Comparison of ENCODE assay signal across 12 mouse cellular contexts in genomic region chr5:113122326-113123054, GRCm38 (mm10). TPM values are rescaled to one million over a fixed set of nuclear protein-coding genes. Genes with fewer than 3 reads are reported as not detected.
DNase-seq lines count a peak whose midpoint lies in the region; ATAC-seq and TF ChIP-seq lines count a peak whose summit lies in the region.
"Had no signal": no experiment of that assay in that cellular context is flagged by ENCODE, and none has a peak within 500 bp of the region (broad histone marks: within the 10 kb centered on the region; RNA-seq: fewer than 3 reads in every experiment).

No protein-coding gene starts in this region.

- intact Hi-C loops in heart, adult 2 months (cut with DNase I): no loop called here
- intact Hi-C loops in heart, postnatal 36 days (cut with DNase I): no loop called here

- no peak for TF ChIP-seq CTCF in heart, adult 2 months (IDR thresholded peaks at IDR 0.05)
- TF ChIP-seq CTCF in intestine, postnatal 0 days (IDR thresholded peaks at IDR 0.05; ENCODE audit: low read depth): no peak
- TF ChIP-seq CTCF in stomach, postnatal 0 days (IDR thresholded peaks at IDR 0.05; ENCODE audit: low read depth): no peak

- 34% methylated on average over 12 of the region's 12 CpGs for WGBS in heart, adult 2 months
- 34% methylated on average over 12 of the region's 12 CpGs for WGBS in intestine, postnatal 0 days
- WGBS in stomach, postnatal 0 days: 40% methylated on average over 12 of the region's 12 CpGs

- TF ChIP-seq POLR2A in heart, adult 2 months (IDR thresholded peaks at IDR 0.05; ENCODE audit: insufficient read depth, low read depth, low read length): no peak

- TF ChIP-seq EP300 in heart, adult 2 months (IDR thresholded peaks at IDR 0.05; ENCODE audit: insufficient read depth, low read depth, low read length): no peak
- TF ChIP-seq EP300 in stomach, postnatal 0 days (optimal IDR thresholded peaks at IDR 0.05): no peak

- DNase-seq in heart, adult 2 months: peak in 1 of 2 experiments; percentile 36
- DNase-seq in heart, postnatal 36 days: no peak
- DNase-seq in retina, postnatal 1 day: peak; percentile 42
- DNase-seq in retina, embryonic 14.5 days (ENCODE audit: low spot score): no peak
- peak; percentile 53 for DNase-seq in stomach, postnatal 0 days (ENCODE audit: low spot score)
- DNase-seq in frontal cortex, postnatal 10 days (ENCODE audit: low spot score in 2 of 2): no peak
- no peak for DNase-seq in right cerebral cortex, adult 2 months (ENCODE audit: low spot score in 2 of 2)
- DNase-seq: liver, embryonic 13.5 days had no signal

- H3K79me2 ChIP-seq in heart, adult 2 months (replicated peaks; ENCODE audit: control insufficient read depth, insufficient read depth, low read length): peaks cover 4% of the 10 kb centered on the region; the same call in 1 of the 2 replicates

- H3K27ac ChIP-seq in heart, adult 2 months: peak overlapping the region; percentile 28
- H3K27ac ChIP-seq in intestine, postnatal 0 days (ENCODE audit: low read depth, low read length): no peak overlapping the region; the same call in 1 of the 2 replicates
- peak overlapping the region; percentile 84 for H3K27ac ChIP-seq in stomach, postnatal 0 days (replicated peaks)
- H3K27ac ChIP-seq: liver, embryonic 13.5 days had no signal

- ATAC-seq in intestine, postnatal 0 days: peak; percentile 50; the same call in 1 of the 2 replicates
- ATAC-seq in stomach, postnatal 0 days (ENCODE audit: low FRiP score, low TSS enrichment): peak; percentile 73

- no peaks in the 10 kb centered on the region for H3K9me3 ChIP-seq in intestine, postnatal 0 days (ENCODE audit: control insufficient read depth)
- no peaks in the 10 kb centered on the region for H3K9me3 ChIP-seq in stomach, postnatal 0 days (ENCODE audit: control insufficient read depth, low read length)
- H3K9me3 ChIP-seq: liver, embryonic 13.5 days had no signal

- no peaks in the 10 kb centered on the region for H3K27me3 ChIP-seq in heart, adult 2 months (ENCODE audit: control insufficient read depth, insufficient read depth, low read length)
- no peaks in the 10 kb centered on the region for H3K27me3 ChIP-seq in intestine, postnatal 0 days (replicated peaks; ENCODE audit: control insufficient read depth, insufficient read depth, low read length)
- no peaks in the 10 kb centered on the region for H3K27me3 ChIP-seq in stomach, postnatal 0 days (ENCODE audit: control insufficient read depth, insufficient read depth, low read length)
- H3K27me3 ChIP-seq: liver, embryonic 13.5 days had no signal

- no peak overlapping the region for H3K4me3 ChIP-seq in heart, adult 2 months
- no peak overlapping the region for H3K4me3 ChIP-seq in intestine, postnatal 0 days (ENCODE audit: low read depth, low read length)
- H3K4me3 ChIP-seq in stomach, postnatal 0 days (ENCODE audit: low read depth, low read length): no peak overlapping the region
- H3K4me3 ChIP-seq: liver, embryonic 13.5 days had no signal

- H3K36me3 ChIP-seq in heart, adult 2 months (ENCODE audit: control insufficient read depth, insufficient read depth, low read length): peaks cover 3% of the 10 kb centered on the region; the same call in 1 of the 2 replicates
- H3K36me3 ChIP-seq in intestine, postnatal 0 days (ENCODE audit: control insufficient read depth, insufficient read depth): peaks cover 3% of the 10 kb centered on the region; the same call in 1 of the 2 replicates
- H3K36me3 ChIP-seq in stomach, postnatal 0 days (ENCODE audit: control insufficient read depth, insufficient read depth, low read length): no peaks in the 10 kb centered on the region
- H3K36me3 ChIP-seq: liver, embryonic 13.5 days had no signal

- no peak overlapping the region; the same call in 1 of the 2 replicates for H3K9ac ChIP-seq in heart, adult 2 months (ENCODE audit: low read depth, low read length)
- no peak overlapping the region for H3K9ac ChIP-seq in intestine, postnatal 0 days (ENCODE audit: low read depth, low read length)
- no peak overlapping the region for H3K9ac ChIP-seq in stomach, postnatal 0 days (ENCODE audit: low read length)
- H3K9ac ChIP-seq: liver, embryonic 13.5 days had no signal

- H3K4me1 ChIP-seq in heart, adult 2 months (ENCODE audit: control insufficient read depth, insufficient read depth, low read length): peaks cover 21% of the 10 kb centered on the region
- H3K4me1 ChIP-seq in intestine, postnatal 0 days (replicated peaks; ENCODE audit: control insufficient read depth, insufficient read depth, low read length): peaks cover 10% of the 10 kb centered on the region; the same call in 1 of the 2 replicates
- H3K4me1 ChIP-seq in stomach, postnatal 0 days (replicated peaks; ENCODE audit: control insufficient read depth, insufficient read depth): peaks cover 13% of the 10 kb centered on the region

- H3K4me2 ChIP-seq in intestine, postnatal 0 days (replicated peaks; ENCODE audit: low read depth): no peak overlapping the region
- H3K4me2 ChIP-seq in stomach, postnatal 0 days (replicated peaks; ENCODE audit: low read depth): no peak overlapping the region
- H3K4me2 ChIP-seq: liver, embryonic 13.5 days had no signal

RNA-seq across cellular contexts. Expression of gene Crybb3, which starts 41.1 kb away (rescaled TPM):
- total RNA-seq in heart, adult 2 months (2021): 1 to 10 TPM in 1 of 2 experiments, under 1 TPM in 1; 0.68 to 1.5 TPM
- polyA plus RNA-seq in heart, adult 2 months (2012; rRNA removed): 2.6 and 4.2 TPM in 2 replicates
- total RNA-seq in heart, postnatal 36 days (2021): 1 to 10 TPM in 1 of 2 experiments, under 1 TPM in 1; 0.28 to 1.8 TPM
- 0.93 and 1.2 TPM in 2 replicates for polyA plus RNA-seq in intestine, postnatal 0 days (2015; fragmentation: Nextera tagmentation; extraction: Ambion mirVana)
- polyA plus RNA-seq in stomach, postnatal 0 days (2015; fragmentation: Nextera tagmentation; extraction: Ambion mirVana): 0.52 and 0.64 TPM in 2 replicates
- polyA plus RNA-seq: liver, embryonic 13.5 days had no signal

RNA-seq across cellular contexts. Expression of gene Crybb2, which starts 52.6 kb away (rescaled TPM):
- not detected for total RNA-seq in heart, adult 2 months (2021)
- polyA plus RNA-seq in heart, adult 2 months (2012; rRNA removed): not detected in 2 replicates
- not detected for total RNA-seq in heart, postnatal 36 days (2021)
- polyA plus RNA-seq in intestine, postnatal 0 days (2015; fragmentation: Nextera tagmentation; extraction: Ambion mirVana): not detected in 2 replicates
- polyA plus RNA-seq in stomach, postnatal 0 days (2015; fragmentation: Nextera tagmentation; extraction: Ambion mirVana): not detected in 2 replicates
- total RNA-seq: gastrocnemius, adult 8-10 months had no signal
- polyA plus RNA-seq: embryonic facial prominence, embryonic 11.5 days; kidney, embryonic 16.5 days; liver, embryonic 13.5 days had no signal

Comparison
In these comparisons a context has a peak if more than half of its experiments do, and no peak if none do; other contexts are left out.
1. DNase-seq: peak in retina, postnatal 1 day (single experiment) and stomach, postnatal 0 days (single experiment); none in heart, postnatal 36 days (0 of 2), retina, embryonic 14.5 days (single experiment), frontal cortex, postnatal 10 days (0 of 2) and right cerebral cortex, adult 2 months (0 of 2).